Mouse (Mus musculus) neural tube, embryonic 11.5 days (tissue): ENCODE data around the gene Igsf6. TPM values are rescaled to one million over a fixed set of nuclear protein-coding genes. Genes with fewer than 3 reads are reported as not detected.

Source experiments
- ATAC-seq: fragments of 200-750 bp; cut with Nextera tagmentation; 2 replicates; pipeline ENCODE4 v1.8.0; 2017; ENCODE audit warnings: moderate number of reproducible peaks, mild to moderate bottlenecking, moderate TSS enrichment, moderate library complexity; ENCODE audit not compliant: insufficient read depth, low FRiP score, low TSS enrichment
- DNase-seq: peaks from one replicate; pipeline ENCODE4 v3.0.0-alpha.2; 2015; ENCODE audit warnings: low spot score
- H3K27ac ChIP-seq: fragments of 300-500 bp; sonication (generic); 2 replicates; pipeline ENCODE4 v1.5.1; 2014; ENCODE audit warnings: low read depth, mild to moderate bottlenecking, low read length
- H3K27me3 ChIP-seq: fragments of 300-500 bp; sonication (generic); 2 replicates; pipeline ENCODE4 v1.6.1; 2014; ENCODE audit warnings: mild to moderate bottlenecking, low read length, mixed read lengths; ENCODE audit not compliant: control insufficient read depth, insufficient read depth
- H3K36me3 ChIP-seq: fragments of 300-500 bp; sonication (generic); 2 replicates; pipeline ENCODE4 v1.6.1; 2014; ENCODE audit warnings: mild to moderate bottlenecking, low read length, moderate library complexity, mixed read lengths; ENCODE audit not compliant: control insufficient read depth, insufficient read depth
- H3K4me1 ChIP-seq: fragments of 300-500 bp; sonication (generic); 2 replicates; pipeline ENCODE4 v1.6.1; 2014; ENCODE audit warnings: low read length, mixed read lengths; ENCODE audit not compliant: control insufficient read depth, insufficient read depth
- H3K4me2 ChIP-seq: fragments of 300-500 bp; sonication (generic); 2 replicates; pipeline ENCODE4 v1.6.1; 2014; ENCODE audit warnings: low read depth, mild to moderate bottlenecking, moderate library complexity
- H3K4me3 ChIP-seq: fragments of 300-500 bp; sonication (generic); 2 replicates; pipeline ENCODE4 v1.5.1; 2014; ENCODE audit warnings: low read depth, low read length
- H3K9ac ChIP-seq: fragments of 300-500 bp; sonication (generic); 2 replicates; pipeline ENCODE4 v1.6.1; 2014; ENCODE audit warnings: mild to moderate bottlenecking, low read length
- H3K9me3 ChIP-seq: fragments of 300-500 bp; sonication (generic); 2 replicates; pipeline ENCODE4 v1.6.1; 2016; ENCODE audit warnings: low read length; ENCODE audit not compliant: control insufficient read depth
- WGBS: fragments of 180-500 bp; shearing (Covaris S2); extraction: QIAGEN DNeasy Blood & Tissue Kit; methylation state at CpG from one replicate; pipeline ENCODE4 v1.1.7; 2014; 5-methylcytosine and 5-hydroxymethylcytosine counted together
- polyA plus RNA-seq: library from polyadenylated mRNA; unstranded; fragments of >200 nt; fragmentation: Nextera tagmentation; extraction: Ambion mirVana; gene quantifications from 2 replicates; pipeline ENCODE4 v1.2.1, GENCODE M21; 2014

Igsf6 gene
- polyA plus RNA-seq, 1 experiment from 2014 or later: 1.2 TPM

- no peak overlapping the region for H3K27ac ChIP-seq
- peaks cover 7% of the 10 kb centered on the region for H3K36me3 ChIP-seq
- no peak overlapping the region for H3K4me2 ChIP-seq
- H3K27me3 ChIP-seq: no peaks in the 10 kb centered on the region
- no peaks in the 10 kb centered on the region for H3K9me3 ChIP-seq
- 87% methylated on average over 5 of the region's 5 CpGs for WGBS
- DNase-seq (no peak), ATAC-seq (no peak)
- H3K4me3 ChIP-seq: no peak overlapping the region
- H3K4me1 ChIP-seq: no peaks in the 10 kb centered on the region
- H3K9ac ChIP-seq: no peak overlapping the region
Observed at GRCm38 (mm10) chr7:121072506-121072905, 1.9 kb downstream of the Igsf6 start.

GRCm38 (mm10) chr7:121071276-121071675 lies 3.1 kb downstream of the Igsf6 start:
- Histone ChIP-seq H3K9me3 (no peaks in the 10 kb centered on the region), H3K4me2 (no peak overlapping the region), H3K9ac (no peak overlapping the region), H3K27me3 (no peaks in the 10 kb centered on the region), H3K27ac (no peak overlapping the region), H3K4me1 (no peaks in the 10 kb centered on the region), H3K36me3 (peaks cover 4% of the 10 kb centered on the region), H3K4me3 (no peak overlapping the region)
- DNase-seq (no peak), ATAC-seq (no peak)
- 81% methylated on average over 4 of the region's 4 CpGs for WGBS

DNA sequence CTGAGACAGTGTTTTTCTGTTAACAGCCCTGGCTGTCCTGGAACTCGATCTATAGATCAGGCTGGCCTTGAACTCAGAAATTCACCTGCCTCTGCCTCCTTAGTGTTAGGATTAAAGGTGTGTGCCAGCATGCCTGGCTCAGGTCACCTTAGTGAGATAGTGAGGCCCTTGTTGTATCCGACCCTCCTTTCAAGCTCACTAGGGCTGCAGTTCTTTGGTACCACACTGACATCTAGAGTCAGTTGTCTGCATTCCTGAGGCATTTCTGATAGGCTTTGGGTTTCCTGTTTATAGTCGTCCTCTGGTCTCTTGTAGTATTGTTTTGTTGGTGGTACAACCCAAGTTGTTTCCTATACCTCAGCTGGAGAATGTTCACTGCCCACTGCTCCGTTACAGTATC lies 10.1 kb downstream of the Igsf6 start:
- DNase-seq (no peak), ATAC-seq (no peak)
- WGBS: 68% methylated on average over 4 of the region's 4 CpGs
- H3K4me2 ChIP-seq: no peak overlapping the region
- no peak overlapping the region for H3K9ac ChIP-seq
- H3K27me3 ChIP-seq: no peaks in the 10 kb centered on the region
- H3K27ac ChIP-seq: no peak overlapping the region
- H3K36me3 ChIP-seq: no peaks in the 10 kb centered on the region
- H3K4me1 ChIP-seq: no peaks in the 10 kb centered on the region
- no peaks in the 10 kb centered on the region for H3K9me3 ChIP-seq
- no peak overlapping the region for H3K4me3 ChIP-seq

GRCm38 (mm10) chr7:121059477-121060218 lies 14.7 kb downstream of the Igsf6 start:
- peaks cover 5% of the 10 kb centered on the region for H3K36me3 ChIP-seq
- no peak overlapping the region for H3K27ac ChIP-seq
- ATAC-seq (no peak), DNase-seq (no peak)
- no peak overlapping the region for H3K4me3 ChIP-seq
- H3K4me2 ChIP-seq: no peak overlapping the region
- WGBS: 57% methylated on average over 6 of the region's 6 CpGs
- H3K4me1 ChIP-seq: no peaks in the 10 kb centered on the region
- H3K9me3 ChIP-seq: no peaks in the 10 kb centered on the region
- H3K27me3 ChIP-seq: no peaks in the 10 kb centered on the region
- no peak overlapping the region for H3K9ac ChIP-seq

GRCm38 (mm10) chr7:121053071-121053470 lies 21.3 kb downstream of the Igsf6 start:
- H3K9ac ChIP-seq: no peak overlapping the region
- H3K4me1 ChIP-seq: no peaks in the 10 kb centered on the region
- H3K9me3 ChIP-seq: no peaks in the 10 kb centered on the region
- peaks cover 7% of the 10 kb centered on the region for H3K36me3 ChIP-seq
- no peak overlapping the region for H3K4me3 ChIP-seq
- H3K27me3 ChIP-seq: no peaks in the 10 kb centered on the region
- H3K27ac ChIP-seq: no peak overlapping the region
- DNase-seq (no peak), ATAC-seq (no peak)
- no peak overlapping the region for H3K4me2 ChIP-seq
- WGBS: 95% methylated on average over 4 of the region's 4 CpGs

GRCm38 (mm10) chr7:121047624-121048023 lies 26.7 kb downstream of the Igsf6 start:
- Histone ChIP-seq H3K36me3 (peaks cover 2% of the 10 kb centered on the region; the same call in 1 of the 2 replicates), H3K27me3 (no peaks in the 10 kb centered on the region), H3K9ac (no peak overlapping the region), H3K27ac (no peak overlapping the region), H3K4me3 (no peak overlapping the region), H3K4me1 (no peaks in the 10 kb centered on the region), H3K4me2 (no peak overlapping the region), H3K9me3 (no peaks in the 10 kb centered on the region)
- no peak for ATAC-seq
- WGBS: 93% methylated on average over 2 of the region's 2 CpGs
- no peak for DNase-seq

DNA sequence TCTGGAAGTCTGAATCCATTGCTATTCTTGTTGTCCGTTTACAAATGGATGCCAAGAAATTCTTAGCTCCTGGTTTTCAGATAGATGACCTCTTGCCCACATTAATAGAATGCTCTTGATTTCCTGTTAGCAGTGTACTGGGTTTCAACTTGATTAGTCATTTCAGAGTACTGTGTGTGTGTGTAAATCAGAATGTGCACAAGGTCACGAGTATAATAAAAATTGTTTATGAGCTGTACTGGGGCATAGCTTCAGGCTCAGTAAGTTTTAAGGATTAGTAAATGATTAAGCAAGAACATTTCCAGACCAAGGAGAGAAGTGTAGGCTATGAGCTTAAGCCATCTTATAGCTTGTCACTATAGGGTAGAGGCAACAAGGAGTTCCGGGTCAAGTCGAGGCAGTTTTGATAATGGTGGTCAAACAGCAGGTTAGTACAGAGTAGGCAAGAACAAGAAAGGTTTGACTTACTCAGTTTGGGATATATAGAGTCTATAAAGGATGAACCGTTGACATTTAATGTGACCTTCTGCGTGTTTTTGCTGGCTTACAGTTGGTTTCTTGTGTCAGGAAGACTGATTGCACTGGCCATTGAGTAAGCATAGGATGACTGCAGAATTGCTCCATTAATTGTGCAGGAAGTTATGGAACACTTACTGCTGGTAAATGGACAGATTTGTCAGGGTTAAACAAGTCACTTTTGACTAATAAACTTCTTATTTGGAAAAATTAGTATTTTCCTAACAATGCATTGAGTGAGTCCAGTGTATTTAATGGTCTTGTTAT lies 28.5 kb downstream of the Igsf6 start:
- no peak for ATAC-seq
- H3K36me3 ChIP-seq: no peaks in the 10 kb centered on the region
- 90% methylated on average over 6 of the region's 6 CpGs for WGBS
- no peaks in the 10 kb centered on the region for H3K27me3 ChIP-seq
- no peak for DNase-seq
- no peak overlapping the region for H3K27ac ChIP-seq
- H3K9ac ChIP-seq: no peak overlapping the region
- no peak overlapping the region for H3K4me2 ChIP-seq
- no peaks in the 10 kb centered on the region for H3K9me3 ChIP-seq
- no peaks in the 10 kb centered on the region for H3K4me1 ChIP-seq
- H3K4me3 ChIP-seq: no peak overlapping the region

DNA sequence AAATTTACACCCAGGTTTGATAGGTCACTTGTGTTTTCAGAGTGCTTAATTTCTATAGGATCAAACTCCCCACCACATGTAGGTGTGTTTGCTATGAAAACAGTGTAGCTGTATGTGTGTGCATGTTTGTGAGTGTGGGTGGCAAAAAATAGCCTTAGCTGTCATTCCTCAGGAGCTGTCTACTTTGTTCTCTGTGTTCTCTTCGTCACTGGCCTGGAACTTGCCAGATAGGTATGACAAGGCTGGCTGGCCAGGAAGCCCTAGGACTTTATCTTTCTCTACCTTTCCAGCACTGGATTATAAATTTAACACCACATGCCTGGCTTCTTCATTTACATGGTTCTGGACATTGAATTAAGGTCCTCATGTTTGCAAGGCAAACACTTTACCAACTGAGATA lies 30.1 kb downstream of the Igsf6 start:
- no peak overlapping the region for H3K4me3 ChIP-seq
- DNase-seq (no peak), ATAC-seq (no peak)
- 96% methylated on average over 1 of the region's 1 CpGs for WGBS
- no peaks in the 10 kb centered on the region for H3K36me3 ChIP-seq
- no peak overlapping the region for H3K4me2 ChIP-seq
- no peaks in the 10 kb centered on the region for H3K4me1 ChIP-seq
- H3K27me3 ChIP-seq: no peaks in the 10 kb centered on the region
- no peak overlapping the region for H3K9ac ChIP-seq
- H3K9me3 ChIP-seq: no peaks in the 10 kb centered on the region
- H3K27ac ChIP-seq: no peak overlapping the region

- no peaks in the 10 kb centered on the region for H3K36me3 ChIP-seq
- no peak overlapping the region for H3K4me3 ChIP-seq
- no peaks in the 10 kb centered on the region for H3K4me1 ChIP-seq
- no peak for ATAC-seq
- no peaks in the 10 kb centered on the region for H3K27me3 ChIP-seq
- no peak overlapping the region for H3K4me2 ChIP-seq
- no peak overlapping the region for H3K27ac ChIP-seq
- DNase-seq: no peak
- no peaks in the 10 kb centered on the region for H3K9me3 ChIP-seq
- no peak overlapping the region for H3K9ac ChIP-seq
- 100% methylated on average over 1 of the region's 1 CpGs for WGBS
Observed at GRCm38 (mm10) chr7:121043510-121043909, 30.9 kb downstream of the Igsf6 start.
